Mouse (Mus musculus) embryonic facial prominence, embryonic 11.5 days (tissue): ENCODE data around the gene Prss46. TPM values are rescaled to one million over a fixed set of nuclear protein-coding genes. Genes with fewer than 3 reads are reported as not detected.

Source experiments
- ATAC-seq: fragments of 200-750 bp; cut with Nextera tagmentation; replicated peaks from 2 replicates; pipeline ENCODE4 v1.8.0; 2017; ENCODE audit warnings: low read depth; ENCODE audit not compliant: insufficient number of reproducible peaks, low FRiP score, low TSS enrichment
- DNase-seq: peaks from one replicate; pipeline ENCODE4 v3.0.0-alpha.2; 2015; ENCODE audit warnings: low spot score
- H3K27ac ChIP-seq: fragments of 300-500 bp; sonication (generic); replicated peaks from 2 replicates; pipeline ENCODE4 v1.5.1; 2014; ENCODE audit warnings: mild to moderate bottlenecking, low read depth, low read length, control low read depth
- H3K27me3 ChIP-seq: fragments of 300-500 bp; sonication (generic); 2 replicates; pipeline ENCODE4 v1.6.1; 2014; ENCODE audit warnings: mild to moderate bottlenecking, low read length, moderate library complexity, mixed read lengths; ENCODE audit not compliant: control insufficient read depth, insufficient read depth
- H3K36me3 ChIP-seq: fragments of 300-500 bp; sonication (generic); replicated peaks from 2 replicates; pipeline ENCODE4 v1.6.1; 2014; ENCODE audit warnings: low read depth, mild to moderate bottlenecking, low read length, moderate library complexity, mixed read lengths; ENCODE audit not compliant: control insufficient read depth, insufficient read depth
- H3K4me1 ChIP-seq: fragments of 300-500 bp; sonication (generic); 2 replicates; pipeline ENCODE4 v1.6.1; 2014; ENCODE audit warnings: low read length, mixed read lengths; ENCODE audit not compliant: control insufficient read depth, insufficient read depth
- H3K4me2 ChIP-seq: fragments of 300-500 bp; sonication (generic); 2 replicates; pipeline ENCODE4 v1.6.1; 2014; ENCODE audit warnings: low read depth, mild to moderate bottlenecking, control low read depth, low read length, moderate library complexity
- H3K4me3 ChIP-seq: fragments of 300-500 bp; sonication (generic); 2 replicates; pipeline ENCODE4 v1.5.1; 2014; ENCODE audit warnings: low read depth, low read length, control low read depth
- H3K9ac ChIP-seq: fragments of 300-500 bp; sonication (generic); replicated peaks from 2 replicates; pipeline ENCODE4 v1.6.1; 2014; ENCODE audit warnings: mild to moderate bottlenecking, control low read depth, low read length
- H3K9me3 ChIP-seq: fragments of 300-500 bp; sonication (generic); replicated peaks from 2 replicates; pipeline ENCODE4 v1.6.1; 2016; ENCODE audit warnings: mild to moderate bottlenecking, low read length, inconsistent platforms, mixed read lengths; ENCODE audit not compliant: control insufficient read depth
- WGBS: fragments of 180-500 bp; shearing (Covaris S2); extraction: QIAGEN DNeasy Blood & Tissue Kit; methylation state at CpG from one replicate; pipeline ENCODE4 v1.1.7; 2014; 5-methylcytosine and 5-hydroxymethylcytosine counted together
- polyA plus RNA-seq: library from polyadenylated mRNA; unstranded; fragments of >200 nt; fragmentation: Nextera tagmentation; extraction: Ambion mirVana; gene quantifications from 2 replicates; pipeline ENCODE4 v1.2.1, GENCODE M21; 2014

The Prss46 gene
- polyA plus RNA-seq, 1 experiment from 2014 or later: not detected

- H3K4me3 ChIP-seq: no peak overlapping the region
- no peak overlapping the region for H3K9ac ChIP-seq
- H3K4me2 ChIP-seq: no peak overlapping the region
- no peak overlapping the region for H3K27ac ChIP-seq
- 83% methylated on average over 6 of the region's 6 CpGs for WGBS
- H3K9me3 ChIP-seq: no peaks in the 10 kb centered on the region
- no peaks in the 10 kb centered on the region for H3K36me3 ChIP-seq
- DNase-seq (no peak), ATAC-seq (no peak)
- no peaks in the 10 kb centered on the region for H3K27me3 ChIP-seq
- H3K4me1 ChIP-seq: no peaks in the 10 kb centered on the region
These were observed 3.4 kb upstream of the Prss46 start for GRCm38 (mm10) chr9:110840905-110841304.

- Histone ChIP-seq H3K9ac (no peak overlapping the region), H3K4me3 (no peak overlapping the region), H3K36me3 (no peaks in the 10 kb centered on the region), H3K4me2 (no peak overlapping the region), H3K27me3 (no peaks in the 10 kb centered on the region), H3K4me1 (no peaks in the 10 kb centered on the region), H3K27ac (no peak overlapping the region), H3K9me3 (no peaks in the 10 kb centered on the region)
- no peak for DNase-seq
- no peak for ATAC-seq
- 84% methylated on average over 2 of the region's 2 CpGs for WGBS
These were observed 2.9 kb upstream of the Prss46 start for GRCm38 (mm10) chr9:110841438-110841837.

GRCm38 (mm10) chr9:110849162-110849561 lies 4.9 kb downstream of the Prss46 start:
- no peaks in the 10 kb centered on the region for H3K27me3 ChIP-seq
- no peak overlapping the region for H3K4me2 ChIP-seq
- no peaks in the 10 kb centered on the region for H3K9me3 ChIP-seq
- H3K9ac ChIP-seq: no peak overlapping the region
- H3K36me3 ChIP-seq: no peaks in the 10 kb centered on the region
- DNase-seq: no peak
- ATAC-seq: no peak
- no peak overlapping the region for H3K4me3 ChIP-seq
- H3K27ac ChIP-seq: no peak overlapping the region
- WGBS: 84% methylated on average over 7 of the region's 7 CpGs
- H3K4me1 ChIP-seq: no peaks in the 10 kb centered on the region

GRCm38 (mm10) chr9:110855903-110856302 lies 11.6 kb downstream of the Prss46 start:
- WGBS: 75% methylated on average over 7 of the region's 7 CpGs

GRCm38 (mm10) chr9:110856920-110857319 lies 12.6 kb downstream of the Prss46 start:
- peaks cover 4% of the 10 kb centered on the region; the same call in 1 of the 2 replicates for H3K27me3 ChIP-seq
- no peaks in the 10 kb centered on the region for H3K36me3 ChIP-seq
- no peak overlapping the region for H3K9ac ChIP-seq
- DNase-seq: no peak
- H3K4me2 ChIP-seq: no peak overlapping the region
- no peak overlapping the region for H3K27ac ChIP-seq
- H3K4me1 ChIP-seq: no peaks in the 10 kb centered on the region
- 67% methylated on average over 4 of the region's 4 CpGs for WGBS
- H3K4me3 ChIP-seq: no peak overlapping the region
- ATAC-seq: no peak
- no peaks in the 10 kb centered on the region for H3K9me3 ChIP-seq

More at GRCm38 (mm10) chr9:110855903-110856302, 11.6 kb downstream of the Prss46 start:
- Histone ChIP-seq H3K27me3 (peaks cover 4% of the 10 kb centered on the region; the same call in 1 of the 2 replicates), H3K4me1 (no peaks in the 10 kb centered on the region), H3K9me3 (no peaks in the 10 kb centered on the region), H3K4me3 (no peak overlapping the region), H3K4me2 (no peak overlapping the region), H3K27ac (no peak overlapping the region), H3K36me3 (no peaks in the 10 kb centered on the region), H3K9ac (no peak overlapping the region)
- DNase-seq (no peak), ATAC-seq (no peak)

- H3K4me3 ChIP-seq: peak within 1 kb of the TSS; percentile 26
- H3K27me3 ChIP-seq: peaks cover 4% of the 10 kb centered on the region; the same call in 1 of the 2 replicates
- H3K27ac ChIP-seq: no peak within 1 kb of the TSS
- peak within 1 kb of the TSS; percentile 67 for H3K4me2 ChIP-seq
- no peaks in the 10 kb centered on the region for H3K4me1 ChIP-seq
- 0 out of 2 replicates have a peak within 1 kb of the TSS, but pooled peaks have one; percentile 15 for H3K9ac ChIP-seq
- H3K36me3 ChIP-seq: no peaks in the 10 kb centered on the region
- ATAC-seq: no peak
- peak; percentile 67 for DNase-seq
- 6% methylated on average over 44 of the region's 50 CpGs for WGBS
- H3K9me3 ChIP-seq: no peaks in the 10 kb centered on the region
These were observed 13.6 kb downstream of the Prss46 start, which contains the start of gene Prss50 for GRCm38 (mm10) chr9:110857781-110858472. Gene Prss50 (plus strand): TSS chr9:110857967.

- WGBS: 34% methylated on average over 5 of the region's 5 CpGs
- H3K9ac ChIP-seq: no peak overlapping the region
- ATAC-seq: no peak
- H3K27ac ChIP-seq: no peak overlapping the region
- no peak overlapping the region for H3K4me3 ChIP-seq
- H3K36me3 ChIP-seq: no peaks in the 10 kb centered on the region
- no peak overlapping the region for H3K4me2 ChIP-seq
- H3K27me3 ChIP-seq: peaks cover 4% of the 10 kb centered on the region; the same call in 1 of the 2 replicates
- H3K4me1 ChIP-seq: no peaks in the 10 kb centered on the region
- no peak for DNase-seq
- H3K9me3 ChIP-seq: no peaks in the 10 kb centered on the region
These were observed 14.2 kb downstream of the Prss46 start for GRCm38 (mm10) chr9:110858523-110858922.

- no peak overlapping the region for H3K4me2 ChIP-seq
- no peak for DNase-seq
These were observed 14.8 kb downstream of the Prss46 start for GRCm38 (mm10) chr9:110858967-110859596.

More at GRCm38 (mm10) chr9:110858967-110859596, 14.8 kb downstream of the Prss46 start:
- Histone ChIP-seq H3K9me3 (no peaks in the 10 kb centered on the region), H3K4me3 (no peak overlapping the region), H3K9ac (no peak overlapping the region), H3K27me3 (peaks cover 4% of the 10 kb centered on the region; the same call in 1 of the 2 replicates), H3K36me3 (no peaks in the 10 kb centered on the region), H3K27ac (no peak overlapping the region), H3K4me1 (no peaks in the 10 kb centered on the region)
- WGBS: 89% methylated on average over 5 of the region's 5 CpGs
- no peak for ATAC-seq
